Mouse (Mus musculus) MEL (cell line): ENCODE measurements around the gene Bicd2.

Source experiments
- CTCF ChIP-seq, 3 experiments: IDR thresholded peaks in 2 of 3; conservative IDR thresholded peaks in 1 of 3; 2 replicates each; pipeline ENCODE4 v1.5.1; 2011 to 2012; ENCODE audit warnings: low read length in 3 of 3, low read depth in 2 of 3, mild to moderate bottlenecking in 2 of 3, improper control_type of control experiment in 1 of 3, inconsistent platforms in 1 of 3, mixed read lengths in 1 of 3, moderate library complexity in 1 of 3; ENCODE audit not compliant: control insufficient read depth in 1 of 3, insufficient read depth in 1 of 3, poor library complexity in 1 of 3, severe bottlenecking in 1 of 3
- EP300 ChIP-seq, 2 experiments: IDR thresholded peaks; 2 replicates each; pipeline ENCODE4 v1.6.1; 2011; ENCODE audit warnings: improper control_type of control experiment in 2 of 2, low read length in 2 of 2, low read depth in 1 of 2, mild to moderate bottlenecking in 1 of 2
- KAT2A ChIP-seq: conservative IDR thresholded peaks from 2 replicates; pipeline ENCODE4 v1.6.1; 2012; ENCODE audit warnings: low read depth, low read length, improper control_type of control experiment, inconsistent platforms
- POLR2A ChIP-seq, 2 experiments: IDR thresholded peaks; 2 replicates each; pipeline ENCODE4 v1.6.1; 2011 to 2012; ENCODE audit warnings: low read length in 2 of 2, mild to moderate bottlenecking in 2 of 2, control low read depth in 1 of 2, improper control_type of control experiment in 1 of 2, low read depth in 1 of 2, moderate library complexity in 1 of 2; ENCODE audit not compliant: control insufficient read depth in 1 of 2, insufficient read depth in 1 of 2, poor library complexity in 1 of 2
- USF1 ChIP-seq: IDR thresholded peaks from 2 replicates; pipeline ENCODE4 v1.6.1; 2014; ENCODE audit warnings: low read depth, mild to moderate bottlenecking, inconsistent platforms, low read length, improper control_type of control experiment, moderate library complexity

- TF ChIP-seq POLR2A (IDR thresholded peaks at IDR 0.05; ENCODE audit: control insufficient read depth in 1 of 2, insufficient read depth in 1 of 2, low read depth in 1 of 2, low read length in 2 of 2, poor library complexity in 1 of 2) (no peak), CTCF (IDR thresholded peaks at IDR 0.05 in 2 of 3, conservative IDR thresholded peaks at IDR 0.05 in 1 of 3; ENCODE audit: control insufficient read depth in 1 of 3, insufficient read depth in 1 of 3, low read depth in 2 of 3, low read length in 3 of 3, poor library complexity in 1 of 3, severe bottlenecking in 1 of 3) (no peak), KAT2A (no peak), USF1 (no peak), EP300 (IDR thresholded peaks at IDR 0.05; ENCODE audit: low read depth in 1 of 2, low read length in 2 of 2) (no peak)
These were observed 37.9 kb downstream of the Bicd2 start for GRCm38 (mm10) chr13:49379301-49379700.
